Mouse (Mus musculus) cerebellum, postnatal 25 days (tissue): ENCODE data around the gene Arl16.
"Not testable (repeated sequence)": the region's sequence is repeated elsewhere in the genome, so short reads cannot be mapped to it uniquely, and the experiment has no call there.

Experiments used
- DNase-seq, 2 experiments: peaks; one replicate each; pipeline ENCODE4 v3.0.0; 2021; ENCODE audit warnings: mixed read lengths in 2 of 2

The Arl16 gene

DNA sequence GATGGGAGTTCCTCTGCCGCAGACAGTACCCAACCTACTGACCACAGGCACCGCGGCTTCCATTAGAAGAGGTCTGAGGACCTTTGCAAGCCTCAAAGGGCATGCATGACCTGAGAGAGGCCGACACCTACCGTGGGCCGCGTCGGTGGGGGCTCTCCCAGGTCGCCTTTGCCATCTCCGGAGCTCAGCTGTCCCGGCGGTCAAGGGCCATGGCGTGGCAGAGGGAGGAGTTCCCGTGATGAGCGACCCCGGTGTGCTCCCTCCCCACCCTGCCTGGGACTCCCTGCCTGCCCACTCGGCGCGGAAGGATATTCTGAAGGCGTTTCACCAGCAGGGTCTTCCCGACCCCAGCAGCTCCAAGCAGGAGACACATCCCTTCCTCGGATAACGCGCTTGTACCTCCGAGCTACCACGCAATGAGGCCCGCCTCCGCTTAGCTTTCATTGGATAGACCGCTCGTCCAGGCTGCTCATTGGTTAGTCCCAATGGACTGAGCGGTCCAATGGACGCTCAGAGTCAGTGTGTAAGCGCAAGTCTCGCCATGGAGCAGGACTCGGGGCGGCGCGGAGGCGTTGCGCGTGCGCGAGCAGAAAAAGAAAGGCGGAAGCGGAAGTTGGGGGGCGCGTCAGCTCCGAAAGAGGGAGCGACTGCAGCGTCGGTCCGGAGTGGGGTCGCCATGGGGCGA is at the start of gene Arl16:
Arl16 (minus strand) TSS at position 557 of the 685 bp plus-strand sequence.
- peak; percentile 92 to 96 for DNase-seq

DNA sequence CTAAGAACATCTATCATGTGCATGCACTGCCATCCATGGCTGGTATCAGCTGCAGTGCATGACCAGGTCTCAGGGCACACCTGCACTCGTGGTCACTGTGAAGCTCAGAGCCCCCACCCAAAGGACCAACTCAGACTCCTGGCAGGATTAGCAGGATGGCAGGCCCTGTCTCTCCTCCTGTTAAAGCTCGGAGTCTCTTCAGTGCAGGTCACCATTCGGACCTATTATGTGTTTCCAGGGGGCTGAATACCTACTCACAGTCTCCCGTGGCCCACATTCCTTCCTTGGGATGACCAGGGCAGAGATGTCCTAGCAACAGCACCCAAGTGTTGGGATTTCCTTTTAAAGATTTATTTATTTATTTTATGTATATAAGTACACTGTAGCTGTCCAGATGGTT is 49.7 kb upstream of the Arl16 start:
- DNase-seq, result no peak

DNA sequence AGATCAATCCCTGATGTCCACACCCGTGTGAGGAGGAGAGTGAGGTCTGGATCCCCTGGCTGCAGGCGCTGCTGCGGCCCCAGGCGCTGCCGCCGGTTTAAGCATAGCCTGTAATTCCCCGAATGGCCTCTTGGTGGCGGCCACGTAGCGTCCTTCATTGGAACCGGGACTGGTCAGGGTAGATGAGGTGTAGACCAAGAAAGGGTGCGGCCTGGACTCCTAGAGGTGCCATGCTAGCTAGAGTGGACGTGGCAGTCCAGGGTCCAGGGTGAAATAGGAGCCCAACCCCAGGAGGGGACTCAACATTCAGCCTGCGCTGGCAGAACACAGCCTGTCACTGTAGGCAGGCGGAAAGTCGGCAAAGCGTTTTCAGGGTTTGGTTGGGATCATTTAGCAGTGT is 48.2 kb upstream of the Arl16 start:
- DNase-seq, result peak; percentile 95 to 96

DNA sequence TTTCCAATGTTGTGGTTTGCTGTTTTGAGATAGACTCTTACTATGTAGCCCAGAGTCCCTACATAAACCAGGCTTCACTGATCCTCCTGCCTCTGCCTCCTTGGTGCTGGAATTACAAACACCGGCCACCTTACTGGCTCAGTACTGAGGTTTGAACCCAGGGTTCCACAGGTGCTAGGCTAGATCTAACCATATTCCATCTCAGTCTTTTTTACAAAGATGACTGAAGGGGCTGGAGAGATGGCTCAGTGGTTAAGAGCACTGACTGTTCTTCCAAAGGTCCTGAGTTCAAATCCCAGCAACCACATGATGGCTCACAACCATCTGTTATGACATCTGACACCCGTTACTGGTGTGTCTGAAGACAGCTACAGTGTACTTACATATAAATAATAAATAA is 46.9 kb upstream of the Arl16 start:
- not testable (repeated sequence) for DNase-seq

DNA sequence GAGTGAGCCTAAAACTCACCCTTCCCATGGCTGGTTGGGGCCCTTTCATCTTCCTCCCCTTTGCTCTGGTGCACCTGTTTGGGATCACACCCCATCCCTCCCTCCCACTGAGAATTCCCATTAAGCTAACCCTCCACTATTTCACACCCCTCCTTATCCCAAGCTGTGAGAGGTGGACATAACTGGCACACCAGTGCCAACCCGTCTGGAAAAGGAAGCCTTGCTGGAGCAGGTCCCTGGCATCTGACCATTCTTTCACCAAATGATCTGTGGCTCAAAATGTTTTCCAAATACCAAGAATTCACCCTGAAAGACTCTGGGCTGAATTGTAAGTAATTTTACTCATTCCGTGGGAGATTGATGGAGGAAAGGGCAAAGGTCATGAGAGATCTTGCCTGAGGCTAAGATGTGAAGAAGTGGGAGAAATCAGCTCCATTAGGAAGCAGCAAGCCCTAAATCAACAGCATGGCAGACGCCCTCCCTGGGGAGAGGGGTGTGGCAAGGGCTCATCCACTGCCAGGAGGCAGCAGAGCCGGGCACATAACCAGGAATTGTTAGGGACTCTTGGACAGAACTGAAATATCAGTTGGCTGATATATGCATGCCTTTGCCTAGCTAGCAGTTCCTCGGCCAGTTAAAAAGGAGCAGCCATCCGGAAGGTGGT is 45.5 kb upstream of the Arl16 start:
- DNase-seq, result peak; percentile 75 to 82

DNA sequence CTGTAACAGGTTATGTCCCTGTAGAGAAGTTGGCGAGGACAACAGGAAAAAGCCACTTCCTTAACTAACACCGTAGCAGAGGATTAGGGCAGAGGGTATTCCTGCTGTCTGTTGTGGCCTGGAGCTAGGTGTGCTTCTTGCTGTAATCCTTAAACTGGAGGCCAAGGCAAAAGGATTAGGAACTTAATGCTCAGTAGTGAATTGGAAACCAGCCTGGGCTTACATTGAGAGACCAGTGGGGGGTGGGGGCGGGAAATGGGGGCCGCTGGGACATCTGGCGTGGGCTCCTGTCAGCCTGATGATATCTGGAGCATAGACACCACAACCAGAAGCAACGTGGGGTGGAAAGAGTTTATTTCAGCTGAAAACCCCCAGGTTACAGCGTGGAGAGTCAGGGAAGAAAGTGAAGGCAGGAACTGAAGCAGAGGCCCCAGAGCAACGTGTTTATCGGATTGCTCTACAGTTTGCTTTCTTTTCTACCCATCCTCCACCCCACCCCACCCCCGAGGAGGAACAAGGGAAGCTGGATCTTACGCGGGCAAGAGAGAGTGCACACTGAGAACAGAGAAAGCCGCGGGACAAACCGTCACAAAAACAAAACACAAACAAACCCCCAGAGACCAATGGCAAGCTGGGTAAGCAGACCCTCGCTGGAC is 43.1 kb upstream of the Arl16 start:
- no peak for DNase-seq

DNA sequence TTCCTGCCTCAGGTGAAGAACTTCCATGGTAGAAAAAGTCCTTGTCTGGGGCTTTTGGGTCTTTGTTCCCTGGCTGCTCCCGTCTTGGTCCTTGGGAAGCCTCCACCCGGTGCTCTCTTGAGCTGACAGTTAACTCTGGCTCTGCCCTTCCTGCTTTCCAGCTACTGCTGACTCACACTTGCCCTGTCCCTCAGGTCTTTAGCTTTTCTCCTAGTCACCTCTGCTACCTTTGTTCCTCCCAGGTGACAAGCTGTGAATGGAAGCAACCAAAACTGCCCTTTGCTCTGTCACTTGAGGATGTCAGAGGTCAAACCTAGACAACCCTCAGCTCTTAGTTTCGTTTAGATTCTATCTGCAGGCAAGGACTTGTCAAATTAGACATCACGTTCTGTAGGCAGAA is 42.5 kb upstream of the Arl16 start:
- DNase-seq, result no peak

DNA sequence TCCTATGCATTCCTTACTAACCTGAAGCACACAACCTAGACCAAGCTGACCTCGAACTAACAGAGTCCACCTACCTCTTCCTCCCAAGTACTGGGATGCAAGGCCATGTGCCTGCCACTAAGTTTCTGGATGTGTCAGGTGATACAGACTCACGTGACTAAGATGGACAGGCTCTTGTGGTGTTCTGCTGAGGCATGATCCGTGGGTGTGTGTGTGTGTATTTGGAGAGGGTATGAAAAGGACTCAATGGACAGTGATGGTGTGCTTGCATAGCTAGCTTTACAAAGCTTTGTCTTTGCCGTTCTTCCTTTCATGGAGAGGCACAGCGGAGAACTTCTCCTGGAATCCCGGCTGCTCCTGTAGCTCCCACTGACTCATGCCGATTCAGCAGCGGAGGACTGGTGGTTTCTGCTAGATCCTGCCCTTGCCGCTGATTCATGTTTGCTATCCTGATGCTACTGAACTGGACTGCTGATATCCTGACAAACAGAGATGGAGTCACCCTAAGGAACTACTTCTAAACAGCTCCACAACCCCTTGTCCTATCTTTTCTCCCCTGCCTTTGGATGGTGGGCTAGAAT is 41.0 kb upstream of the Arl16 start:
- DNase-seq, result no peak

DNA sequence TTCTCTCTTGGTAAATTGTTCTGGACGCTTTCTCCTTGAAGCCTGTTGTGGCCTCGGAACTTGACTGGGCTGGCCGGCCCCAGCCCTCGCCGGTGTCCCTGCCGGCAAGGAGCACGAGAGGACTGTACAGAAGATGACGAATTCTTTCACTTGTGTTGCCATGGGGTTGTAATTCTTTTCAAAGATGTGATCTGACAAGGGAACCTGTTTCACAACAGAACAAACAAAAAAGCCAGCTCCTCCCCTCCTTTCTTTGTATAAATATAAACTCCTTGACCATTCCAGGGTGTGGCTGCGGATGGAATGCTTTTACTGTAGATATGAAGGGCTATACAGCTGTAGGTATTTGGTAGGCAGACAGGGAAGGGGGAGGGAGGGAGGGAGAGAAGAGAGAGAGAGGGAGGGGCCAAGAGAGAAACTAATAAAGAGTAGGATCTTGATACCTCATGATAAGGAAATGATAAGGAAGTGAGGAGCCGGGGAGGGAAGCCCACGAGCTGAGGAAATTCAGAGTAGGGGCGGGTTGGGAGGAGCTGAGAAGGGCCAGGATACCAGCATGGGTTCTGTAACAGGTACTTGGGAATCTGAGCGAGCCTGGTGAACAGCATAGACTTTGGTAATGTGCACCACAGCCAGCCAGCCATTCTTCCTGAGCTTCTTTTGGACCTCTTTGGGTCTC is 40.3 kb upstream of the Arl16 start:
- DNase-seq, result no peak

DNA sequence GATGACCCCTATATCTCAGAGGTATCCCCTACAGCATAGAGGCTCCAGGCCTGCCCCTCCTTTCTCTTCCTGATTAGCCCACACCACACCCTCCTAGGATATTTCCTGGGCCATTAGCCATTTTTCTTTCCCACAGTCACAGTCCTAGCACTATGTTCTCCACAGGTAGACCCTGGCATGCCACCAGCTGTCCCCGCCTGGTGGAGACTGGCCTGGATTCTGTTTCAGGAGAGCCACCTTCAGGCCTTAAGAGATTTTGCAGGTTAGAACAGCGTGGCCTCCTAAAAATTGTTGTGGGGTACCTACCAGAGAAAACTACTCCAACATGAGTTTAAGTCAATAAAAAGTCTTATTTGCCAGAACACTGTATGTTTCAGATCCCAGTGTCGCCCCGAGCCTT is 39.5 kb upstream of the Arl16 start:
- DNase-seq, result peak; percentile 62 to 82

DNA sequence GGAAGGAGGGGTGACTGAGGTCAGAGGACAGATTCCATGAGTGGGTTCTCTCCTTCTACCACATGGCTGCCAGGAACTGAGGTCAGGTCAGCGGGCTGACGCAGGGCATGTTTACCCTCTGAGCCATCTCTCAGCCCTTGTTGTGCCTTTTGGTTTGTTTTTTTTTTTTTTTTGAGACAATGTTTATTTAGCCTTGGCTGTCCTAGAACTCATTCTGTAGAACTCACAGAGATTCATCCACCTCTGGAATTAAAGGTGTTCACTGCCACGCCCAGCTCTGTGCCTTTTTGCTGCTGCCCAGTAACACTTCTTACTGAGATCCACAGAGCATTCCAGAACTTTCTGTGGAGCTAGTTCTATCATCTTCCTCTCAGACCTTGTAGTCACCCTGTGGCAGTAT is 38.3 kb upstream of the Arl16 start:
- no peak for DNase-seq

DNA sequence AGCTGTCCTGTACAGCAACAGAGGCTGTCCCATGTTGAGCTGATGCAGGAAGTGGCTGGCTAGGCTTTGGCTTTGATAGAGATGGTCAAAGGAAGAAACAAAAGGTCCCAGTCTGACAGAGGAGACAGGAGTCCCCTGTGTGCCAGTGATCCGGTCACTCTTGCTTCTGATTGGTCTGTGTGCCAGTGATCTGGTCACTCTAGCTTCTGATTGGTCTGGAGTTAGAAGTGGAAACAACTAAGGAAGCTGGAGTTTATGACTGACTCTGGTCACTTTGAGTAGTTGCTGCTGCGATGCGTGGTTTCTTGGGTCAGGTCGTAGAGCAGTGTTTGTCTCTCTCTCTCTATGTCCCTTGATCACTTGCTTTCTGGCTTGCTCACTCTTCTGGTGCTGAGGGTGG is 34.3 kb upstream of the Arl16 start:
- DNase-seq, result no peak

DNA sequence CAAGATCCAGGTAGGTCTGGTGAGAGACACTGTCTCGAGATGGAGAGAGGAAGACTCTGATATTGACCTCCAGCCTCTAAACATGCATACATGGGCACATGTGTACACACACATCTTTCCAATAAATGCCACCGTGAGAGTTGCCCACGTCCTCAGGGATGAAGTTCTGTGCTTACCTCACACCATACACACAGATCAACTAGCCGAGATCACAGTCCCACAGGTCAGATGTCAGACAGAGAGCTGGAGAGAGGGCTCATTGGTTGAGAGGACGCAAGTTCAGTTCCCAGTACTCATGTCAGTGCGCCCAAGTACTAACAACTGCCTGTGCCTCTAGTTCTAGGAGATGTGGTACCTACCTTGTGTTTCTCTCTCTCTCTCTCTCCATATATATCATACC is 33.6 kb upstream of the Arl16 start:
- DNase-seq, result no peak

DNA sequence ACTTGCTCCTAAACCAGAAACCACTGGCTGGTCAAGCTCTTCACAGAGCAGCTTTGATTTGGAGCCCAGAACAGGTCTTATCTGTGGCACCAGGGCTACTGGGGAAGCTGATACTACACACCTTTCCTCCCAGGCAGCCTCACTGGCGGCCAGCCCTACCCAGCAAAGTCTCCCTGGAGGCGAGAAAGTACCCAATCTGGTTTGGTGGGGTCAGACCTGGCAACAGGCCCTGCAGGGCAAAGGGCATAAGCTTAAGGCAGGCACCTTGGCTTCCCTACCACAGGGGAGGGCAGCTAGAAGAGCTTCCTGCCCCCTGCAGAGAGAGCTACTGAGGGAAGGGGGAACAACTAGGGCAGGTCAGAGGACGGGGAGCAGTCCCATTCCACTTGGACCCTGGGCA is 33.0 kb upstream of the Arl16 start:
- no peak for DNase-seq

DNA sequence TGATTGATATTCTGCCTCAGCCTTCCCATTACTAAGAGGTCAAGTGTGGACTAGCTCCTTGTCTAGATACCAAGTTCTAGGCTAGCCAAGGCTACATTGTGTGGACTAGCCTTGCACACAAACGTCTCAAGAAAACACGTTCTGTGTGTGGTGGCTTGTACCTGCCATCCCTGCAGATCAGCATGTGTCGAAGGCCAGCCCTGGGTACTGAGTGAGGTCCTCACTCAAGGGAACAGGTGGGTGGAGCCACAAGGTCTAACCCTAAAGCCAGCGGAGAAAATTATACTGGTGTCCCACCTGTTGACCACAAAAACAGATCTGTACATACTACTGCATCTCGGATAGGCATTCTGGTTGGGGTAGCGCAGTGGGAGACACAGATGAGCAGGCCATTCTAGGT is 32.5 kb upstream of the Arl16 start:
- no peak for DNase-seq

DNA sequence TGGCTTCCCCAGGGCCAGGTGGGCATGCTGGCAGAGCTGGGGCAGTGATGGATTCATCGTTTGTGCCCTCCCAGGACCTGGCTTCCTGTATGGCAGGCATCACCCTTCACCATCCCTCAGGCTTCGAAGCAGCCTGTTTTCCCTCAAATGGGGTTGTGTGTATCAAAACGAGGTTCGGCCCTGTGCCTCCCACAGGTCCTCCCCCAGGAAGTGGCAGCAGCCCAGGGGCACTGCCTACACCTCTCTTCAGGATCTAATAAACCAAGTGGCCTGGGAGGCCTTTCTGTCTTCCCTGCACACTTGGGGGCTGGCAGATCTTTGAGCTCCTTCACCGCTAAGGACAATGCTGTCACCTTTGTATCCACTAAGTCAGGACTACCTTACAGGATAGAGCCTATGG is 31.5 kb upstream of the Arl16 start:
- DNase-seq, result no peak

DNA sequence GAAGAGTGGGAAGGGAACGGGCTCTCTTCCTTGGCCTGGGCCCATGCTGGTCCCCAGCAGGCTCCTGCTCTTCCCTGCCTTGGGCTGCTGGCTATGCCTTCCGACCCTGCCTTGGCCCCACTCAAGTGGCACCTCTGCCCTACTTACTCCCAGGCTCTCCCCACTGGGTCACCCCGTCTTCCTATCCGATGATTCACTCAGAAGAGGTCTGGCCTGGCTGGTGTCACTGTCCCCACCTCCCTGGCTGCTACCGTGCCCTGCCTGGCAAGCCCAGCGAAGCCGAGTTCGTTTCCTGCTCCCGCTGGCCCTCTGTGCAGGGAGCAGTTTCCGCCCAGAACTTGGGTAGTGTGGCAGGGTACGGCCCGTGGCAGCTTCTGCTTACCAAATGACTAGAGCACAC is 30.8 kb upstream of the Arl16 start:
- DNase-seq, result no peak

DNA sequence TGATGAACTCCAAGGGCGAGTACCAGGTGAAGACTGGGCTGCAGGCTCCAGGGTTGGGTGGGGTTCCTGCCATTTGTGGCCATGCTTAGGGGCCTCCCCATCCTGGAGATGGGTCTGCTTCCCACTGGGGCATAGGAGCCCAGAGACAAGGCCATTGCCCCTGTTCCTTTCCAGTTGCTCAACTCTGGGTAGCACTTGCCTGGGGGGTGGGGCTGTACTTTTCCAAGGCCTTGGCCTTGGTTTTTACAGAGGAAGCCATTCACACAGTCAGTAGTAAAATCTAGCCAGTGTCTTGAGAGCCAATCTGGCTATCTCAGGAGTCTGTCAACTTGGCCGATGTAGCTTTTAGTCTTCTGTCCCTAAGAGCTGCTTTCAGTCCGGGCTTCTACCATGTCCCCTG is 30.0 kb upstream of the Arl16 start:
- no peak for DNase-seq

DNA sequence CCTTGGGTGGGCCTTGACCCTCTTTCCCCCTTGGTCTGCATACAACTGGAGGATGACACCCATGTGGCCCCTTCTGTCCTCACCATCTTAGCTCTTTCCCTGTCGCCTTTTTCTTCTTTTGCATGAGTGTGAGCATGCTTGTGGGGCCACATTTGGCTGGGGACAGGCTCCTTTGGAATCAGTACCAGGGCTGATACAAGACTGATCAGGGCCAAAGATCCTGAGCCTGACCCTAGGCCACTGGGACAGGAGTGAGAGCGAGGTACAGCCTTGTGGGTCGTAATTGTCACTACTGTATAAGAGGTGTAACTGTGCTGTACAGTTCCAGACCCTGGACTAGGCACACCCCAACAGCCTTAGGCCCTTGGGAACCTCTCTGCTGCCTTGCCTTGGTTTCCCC is 26.5 kb upstream of the Arl16 start:
- no peak for DNase-seq

DNA sequence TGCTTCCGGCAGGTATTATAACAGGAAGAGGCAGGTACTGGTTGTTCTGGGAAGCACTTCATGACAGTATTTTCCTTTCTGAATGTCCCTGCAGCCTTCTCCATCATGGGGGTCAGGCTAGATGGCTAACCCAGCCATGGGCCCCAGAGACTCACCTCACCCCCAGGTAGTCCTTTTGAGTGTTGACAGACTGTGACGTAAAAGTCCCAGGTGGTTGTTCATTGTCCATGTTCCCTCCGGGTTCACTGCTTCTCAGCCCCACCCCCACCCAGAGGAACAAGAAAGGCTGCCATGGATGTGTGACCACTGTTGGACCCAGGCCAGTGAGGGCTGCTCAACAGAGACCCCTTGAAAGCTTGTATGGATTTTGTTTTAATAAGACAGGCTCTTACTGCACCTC is 25.9 kb upstream of the Arl16 start:
- DNase-seq, result no peak

DNA sequence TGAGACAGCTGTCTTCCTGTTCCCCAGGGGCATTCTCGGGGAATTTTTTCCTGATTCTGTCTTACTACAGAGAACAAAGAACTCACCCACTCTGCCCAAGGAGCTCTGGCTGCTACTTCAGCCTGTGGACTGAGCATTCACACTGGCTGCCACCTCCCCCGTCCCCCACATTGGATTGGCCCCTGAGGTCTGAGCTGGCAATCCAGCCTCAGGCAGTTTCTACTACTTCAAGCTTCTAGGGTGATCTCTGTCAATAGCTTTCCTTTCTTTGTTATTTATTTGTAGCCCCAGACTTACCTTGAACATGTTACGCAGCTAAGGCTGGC is 25.4 kb upstream of the Arl16 start:
- DNase-seq, result no peak

DNA sequence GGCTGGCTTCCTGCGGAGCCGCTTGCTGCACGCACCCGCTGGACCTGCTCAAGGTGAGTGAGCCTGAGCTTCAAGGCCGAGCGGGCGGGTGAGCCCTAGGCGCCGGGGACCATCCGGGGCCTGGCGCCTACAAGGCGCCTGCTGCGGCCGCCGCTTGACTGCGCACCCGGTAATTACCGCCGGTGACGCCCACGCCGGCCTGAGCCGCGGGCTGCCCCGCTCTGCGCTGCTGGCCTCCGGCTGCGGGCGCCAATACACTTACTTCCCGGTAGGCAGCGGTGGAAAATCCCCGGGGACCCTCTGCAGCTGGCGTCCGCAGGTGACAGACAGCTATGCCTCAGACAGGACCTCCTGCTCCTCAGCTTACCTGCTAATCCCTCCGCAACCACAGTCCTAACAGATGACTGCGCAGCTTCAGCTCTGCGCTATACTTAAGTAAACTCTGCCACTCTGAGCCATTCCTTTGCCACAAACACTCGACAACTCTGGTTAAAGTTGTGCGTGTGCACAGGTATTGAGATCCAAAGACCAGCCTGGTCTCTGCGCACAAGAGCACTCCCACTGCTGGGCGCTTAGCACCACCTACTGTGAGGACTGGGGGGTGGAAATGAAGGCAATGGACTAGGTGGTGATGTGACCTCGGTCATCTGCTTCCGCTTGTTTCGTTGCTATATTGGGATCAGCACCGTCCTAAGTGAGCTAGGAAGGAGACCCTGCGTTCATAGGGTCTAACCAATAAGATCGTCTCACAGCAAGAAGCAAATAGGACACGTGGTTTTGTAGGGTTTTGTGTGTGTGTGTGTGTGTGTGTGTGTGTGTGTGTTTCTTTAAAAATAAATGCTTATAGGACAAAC is 24.8 kb upstream of the Arl16 start:
- no peak for DNase-seq
